Mouse (Mus musculus) G1E (cell line): ENCODE data around the gene Rps18. TPM values are rescaled to one million over a fixed set of nuclear protein-coding genes. Genes with fewer than 3 reads are reported as not detected.

Experiments used
- ATAC-seq: 2 replicates; pipeline ENCODE4 v1.8.0; 2016; ENCODE audit warnings: mild to moderate bottlenecking; ENCODE audit not compliant: insufficient number of reproducible peaks, poor library complexity, low FRiP score, severe bottlenecking; ENCODE audit errors: extremely low read depth
- DNase-seq: peaks from one replicate; pipeline ENCODE4 v3.0.0; 2012; ENCODE audit warnings: low spot score
- H3K27me3 ChIP-seq: 2 replicates; pipeline ENCODE4 v1.6.1; 2012; ENCODE audit warnings: mild to moderate bottlenecking, low read length, inconsistent platforms; ENCODE audit not compliant: insufficient read depth
- H3K36me3 ChIP-seq: replicated peaks from 2 replicates; pipeline ENCODE3; 2012; ENCODE audit warnings: mild to moderate bottlenecking, inconsistent platforms
- H3K4me1 ChIP-seq: 2 replicates; pipeline ENCODE4 v1.6.1; 2012; ENCODE audit warnings: low read depth, low read length, inconsistent platforms, mixed read lengths; ENCODE audit not compliant: insufficient read depth
- H3K4me3 ChIP-seq: 2 replicates; pipeline ENCODE4 v1.5.1; 2012; ENCODE audit warnings: low read depth, mild to moderate bottlenecking, inconsistent platforms, low read length, moderate library complexity, mixed read lengths
- H3K9me3 ChIP-seq: replicated peaks from 2 replicates; pipeline ENCODE4 v1.6.1; 2012; ENCODE audit warnings: inconsistent platforms
- CTCF ChIP-seq: IDR thresholded peaks from 2 replicates; pipeline ENCODE4 v1.5.1; 2012; ENCODE audit warnings: low read depth, low read length, inconsistent platforms, mixed read lengths
- GATA1 ChIP-seq: IDR thresholded peaks from 2 replicates; pipeline ENCODE4 v1.6.1; 2012; ENCODE audit warnings: borderline replicate concordance, low read length, inconsistent platforms, mixed read lengths
- GATA2 ChIP-seq: IDR thresholded peaks from 2 replicates; pipeline ENCODE4 v1.6.1; 2012; ENCODE audit warnings: low read depth, low read length, inconsistent platforms, borderline replicate concordance
- POLR2AphosphoS5 ChIP-seq: IDR thresholded peaks from 2 replicates; pipeline ENCODE4 v1.6.1; 2012; ENCODE audit warnings: low read depth, low read length, inconsistent platforms; ENCODE audit not compliant: insufficient replicate concordance
- TAL1 ChIP-seq: conservative IDR thresholded peaks from 2 replicates; pipeline ENCODE4 v1.6.1; 2012; ENCODE audit warnings: low read depth, low read length, inconsistent platforms, mixed read lengths
- polyA plus RNA-seq: library from polyadenylated mRNA; stranded (reverse); fragments of >175 nt; gene quantifications from 2 replicates; pipeline ENCODE4 v1.2.3, GENCODE M21; 2012
- total RNA-seq, 2 experiments: library from RNA; stranded (forward) in 1 of 2; stranded (reverse) in 1 of 2; fragments of 200-1000 nt in 1 of 2; fragments of >200 nt in 1 of 2; fragmentation: Nextera tagmentation in 1 of 2; gene quantifications; 2 replicates each; pipeline ENCODE4 v1.2.3; 2014 to 2017

Rps18 gene
- total and polyA plus RNA-seq, 3 experiments: 1,633 to 2,298 (median 1,704) TPM

DNA sequence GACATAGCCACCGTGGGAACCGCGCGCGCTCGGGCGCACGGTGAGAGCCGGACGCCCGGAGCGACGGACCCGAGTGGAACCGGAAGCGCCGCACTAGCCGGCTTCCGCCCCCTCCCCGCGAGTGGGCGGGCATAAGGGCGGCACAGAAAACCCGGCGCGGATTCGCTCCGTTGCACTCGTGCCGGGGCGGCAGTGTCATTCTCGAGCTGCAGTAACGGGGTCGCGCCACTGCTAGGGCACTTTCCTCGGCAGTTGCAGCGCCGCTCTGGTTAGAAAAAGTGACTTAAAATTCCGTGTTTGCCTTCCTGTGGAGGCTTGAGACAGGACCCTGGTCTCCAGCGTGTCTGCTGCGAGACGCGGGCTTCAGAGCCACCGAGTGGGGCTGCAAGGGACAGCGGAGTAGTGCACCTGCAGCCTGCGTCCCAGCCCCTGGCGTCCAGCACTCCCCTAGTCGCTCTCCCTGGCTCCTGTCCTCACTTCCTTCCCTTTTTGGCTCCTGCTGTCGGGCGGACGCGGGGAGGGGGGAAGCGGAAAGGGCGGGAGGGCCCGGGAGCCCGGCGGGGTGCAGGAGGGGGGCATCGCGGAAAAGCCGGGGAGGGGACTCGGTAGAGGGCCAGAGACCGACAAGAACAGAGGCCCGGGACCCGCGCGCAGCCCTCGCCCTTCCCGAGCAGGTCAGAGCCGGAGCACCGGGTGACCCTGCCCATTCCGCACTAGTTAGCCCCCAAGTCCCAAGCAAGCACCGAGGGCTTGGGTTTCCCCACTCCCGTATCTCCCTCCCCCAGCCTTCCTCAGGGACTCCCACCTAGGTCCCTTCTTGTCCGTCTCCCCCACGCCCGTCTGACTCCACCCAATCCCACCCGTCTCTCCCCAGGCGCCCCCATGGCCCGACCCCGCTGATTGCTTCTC, 26.2 kb downstream of the Rps18 start, which contains the start of gene Rgl2:
TSS of gene Rgl2 (plus strand) at position 173 of the 909 bp plus-strand sequence.
- ATAC-seq (peak; percentile 47), DNase-seq (peak; percentile 89)
- H3K4me3 ChIP-seq: peak within 1 kb of the TSS; percentile 91
- no peaks in the 10 kb centered on the region for H3K9me3 ChIP-seq
- no peaks in the 10 kb centered on the region for H3K27me3 ChIP-seq
- no peak for TF ChIP-seq CTCF
- TF ChIP-seq GATA1: no peak
- TF ChIP-seq POLR2AphosphoS5: no peak
- TF ChIP-seq GATA2: no peak
- TF ChIP-seq TAL1: no peak
- H3K4me1 ChIP-seq: peaks cover 73% of the 10 kb centered on the region
- peaks cover 71% of the 10 kb centered on the region for H3K36me3 ChIP-seq

DNA sequence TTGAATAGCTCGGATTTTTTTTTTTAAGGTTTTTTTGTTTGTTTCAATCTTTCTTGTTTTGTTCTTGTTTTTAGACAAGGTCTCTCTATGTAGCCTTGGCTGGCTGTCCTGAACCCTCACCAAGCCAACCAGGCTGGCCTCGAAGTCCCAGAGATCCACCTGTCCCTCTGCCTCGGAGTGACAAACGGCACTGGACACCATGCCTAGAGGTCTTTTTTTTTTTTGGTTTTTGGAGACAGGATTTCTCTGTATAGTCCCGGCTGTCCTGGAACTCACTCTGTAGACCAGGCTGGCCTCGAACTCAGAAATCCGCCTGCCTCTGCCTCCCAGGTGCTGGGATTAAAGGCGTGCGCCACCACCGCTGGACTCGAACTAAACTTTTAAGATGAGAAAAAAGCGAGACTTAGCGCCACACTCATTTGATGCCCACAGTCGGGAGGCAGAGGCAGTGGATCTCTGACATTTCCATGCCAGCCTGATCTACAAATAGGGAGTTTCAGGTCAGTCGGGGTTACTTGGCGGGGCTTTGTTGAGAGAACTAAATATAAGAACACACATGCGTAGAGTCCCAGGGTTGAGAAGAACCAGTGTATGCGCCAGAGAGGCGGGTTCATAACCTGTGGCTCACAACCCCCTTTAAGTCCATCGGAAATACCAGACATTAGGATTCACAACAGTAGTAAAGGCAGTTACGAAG, 27.4 kb downstream of the Rps18 start:
- H3K9me3 ChIP-seq: no peaks in the 10 kb centered on the region
- ATAC-seq (no peak), DNase-seq (no peak)
- peaks cover 72% of the 10 kb centered on the region for H3K4me1 ChIP-seq
- H3K36me3 ChIP-seq: peaks cover 69% of the 10 kb centered on the region
- no peak for TF ChIP-seq POLR2AphosphoS5
- no peak for TF ChIP-seq TAL1
- no peak for TF ChIP-seq GATA2
- H3K27me3 ChIP-seq: no peaks in the 10 kb centered on the region
- peak overlapping the region; percentile 91 for H3K4me3 ChIP-seq

DNA sequence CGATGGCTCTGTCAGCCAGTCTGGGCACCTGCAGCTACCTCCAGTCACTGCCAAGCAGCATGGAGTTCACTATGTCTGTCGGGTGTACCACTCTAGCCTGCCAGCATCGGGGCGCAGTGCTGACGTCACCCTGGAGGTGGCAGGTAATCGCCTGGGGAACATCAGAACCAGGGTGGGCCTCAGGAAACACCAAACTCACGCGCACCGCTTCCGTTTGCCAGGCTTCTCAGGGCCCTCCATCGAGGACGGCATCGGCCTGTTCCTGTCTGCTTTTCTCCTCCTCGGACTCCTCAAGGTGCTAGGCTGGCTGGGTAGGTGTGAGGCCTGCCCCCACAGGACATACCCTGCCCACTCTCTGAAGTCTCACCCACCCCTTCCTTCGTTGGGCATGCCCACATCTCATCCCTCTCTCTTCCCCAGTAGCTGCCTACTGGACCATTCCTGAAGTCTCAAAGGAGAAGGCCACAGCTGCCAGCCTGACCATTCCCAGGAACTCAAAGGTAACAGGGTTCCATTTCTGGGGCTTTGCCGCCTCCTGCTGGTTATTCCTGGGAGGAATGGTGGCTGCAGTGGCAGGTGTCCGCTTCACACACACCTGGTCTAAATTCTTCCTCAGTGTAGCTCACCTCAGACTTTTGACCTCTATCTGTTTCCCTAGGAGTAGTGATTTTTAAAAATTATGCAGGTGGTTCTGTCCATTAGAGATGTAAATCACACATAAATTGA, 29.4 kb downstream of the Rps18 start:
- Histone ChIP-seq H3K9me3 (no peaks in the 10 kb centered on the region), H3K27me3 (no peaks in the 10 kb centered on the region), H3K36me3 (peaks cover 64% of the 10 kb centered on the region), H3K4me1 (peaks cover 69% of the 10 kb centered on the region), H3K4me3 (peak overlapping the region; percentile 21; the same call in 1 of the 2 replicates)
- ATAC-seq (no peak), DNase-seq (no peak)
- no peak for TF ChIP-seq CTCF
- TF ChIP-seq TAL1: no peak
- TF ChIP-seq GATA1: no peak
- no peak for TF ChIP-seq POLR2AphosphoS5
- no peak for TF ChIP-seq GATA2

DNA sequence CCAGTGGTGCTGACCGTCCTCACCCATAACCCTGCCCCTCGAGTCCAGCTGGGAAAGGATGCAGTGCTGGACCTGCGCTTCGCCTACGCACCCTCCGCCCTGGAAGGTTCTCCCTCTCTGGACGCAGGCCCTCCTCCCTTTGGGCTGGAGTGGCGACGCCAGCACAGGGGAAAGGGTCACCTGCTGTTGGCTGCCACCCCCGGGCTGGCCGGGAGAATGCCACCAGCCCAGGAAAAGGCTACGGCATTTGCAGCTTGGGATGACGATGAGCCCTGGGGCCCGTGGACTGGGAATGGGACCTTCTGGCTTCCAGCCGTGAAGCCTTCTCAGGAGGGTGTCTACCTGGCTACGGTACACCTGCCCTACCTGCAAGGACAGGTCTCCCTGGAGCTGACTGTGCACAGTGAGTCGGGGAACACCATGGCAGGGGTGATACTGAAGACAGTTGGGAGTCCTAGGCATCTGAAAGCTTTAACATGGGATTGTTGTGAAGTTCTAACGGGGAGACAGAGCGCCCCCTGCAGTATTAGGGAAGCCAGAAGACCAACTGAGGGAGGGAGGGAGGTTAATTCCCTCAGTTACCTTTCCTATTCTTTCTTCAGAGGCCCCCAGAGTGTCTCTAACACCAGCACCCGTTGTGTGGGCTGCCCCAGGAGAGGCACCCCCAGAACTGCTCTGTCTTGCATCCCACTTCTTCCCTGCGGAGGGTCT, 30.2 kb downstream of the Rps18 start:
- H3K36me3 ChIP-seq: peaks cover 67% of the 10 kb centered on the region
- TF ChIP-seq POLR2AphosphoS5 (no peak), CTCF (0 out of 2 replicates have a peak, but pooled peaks have one; percentile 2)
- H3K4me3 ChIP-seq: peak overlapping the region; percentile 45; the same call in 1 of the 2 replicates
- peaks cover 69% of the 10 kb centered on the region for H3K4me1 ChIP-seq
- DNase-seq (no peak), ATAC-seq (no peak)
- H3K27me3 ChIP-seq: no peaks in the 10 kb centered on the region
- H3K9me3 ChIP-seq: no peaks in the 10 kb centered on the region

DNA sequence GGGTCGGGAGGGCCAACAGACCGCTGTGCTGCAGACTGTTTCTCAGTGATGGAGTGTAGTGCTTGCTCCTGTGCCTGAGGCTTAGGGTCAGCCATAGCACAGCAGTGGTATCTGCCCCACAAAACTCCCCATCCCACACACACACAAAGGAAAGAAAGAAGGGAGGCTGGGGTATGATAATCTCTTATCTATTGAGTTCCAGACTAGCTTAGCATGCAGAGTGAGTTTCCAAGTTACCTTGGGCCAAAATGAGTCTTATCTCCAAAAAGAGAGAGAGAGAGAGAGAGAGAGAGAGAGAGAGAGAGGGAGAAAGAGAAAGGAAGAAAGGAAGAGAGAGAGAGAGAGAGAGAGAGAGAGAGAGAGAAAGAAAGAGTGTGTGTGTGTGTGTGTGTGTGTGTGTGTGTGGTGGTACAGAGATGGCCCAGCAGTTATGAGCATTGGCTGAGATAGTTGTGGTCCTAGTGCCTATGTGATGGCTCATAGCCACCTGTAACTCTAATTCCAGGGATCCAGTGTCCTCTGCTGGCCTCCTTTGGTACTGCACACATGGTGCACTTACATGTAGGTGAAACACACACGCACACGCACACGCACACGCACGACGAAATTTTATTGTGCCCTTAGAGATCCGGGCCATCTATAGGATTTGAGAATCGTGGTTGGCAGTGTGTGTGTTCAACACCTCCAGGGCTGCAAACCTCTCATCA, 31.1 kb downstream of the Rps18 start:
- DNase-seq (no peak), ATAC-seq (peak; percentile 32; the same call in 1 of the 2 replicates)
- Histone ChIP-seq H3K4me1 (peaks cover 74% of the 10 kb centered on the region), H3K27me3 (no peaks in the 10 kb centered on the region), H3K9me3 (no peaks in the 10 kb centered on the region), H3K4me3 (peak overlapping the region; percentile 24; the same call in 1 of the 2 replicates), H3K36me3 (peaks cover 67% of the 10 kb centered on the region)
- TF ChIP-seq POLR2AphosphoS5 (no peak), CTCF (peak; percentile 79)
